Mouse (Mus musculus) stomach, embryonic 14.5 days (tissue): Measurements from ENCODE around the gene Acoxl. TPM values are rescaled to one million over a fixed set of nuclear protein-coding genes. Genes with fewer than 3 reads are reported as not detected.

ENCODE experiments used
- ATAC-seq: fragments of 200-750 bp; cut with Nextera tagmentation; 2 replicates; pipeline ENCODE4 v1.8.0; 2017; ENCODE audit warnings: low read depth, moderate TSS enrichment; ENCODE audit not compliant: insufficient number of reproducible peaks, insufficient read depth, low FRiP score
- H3K27ac ChIP-seq: fragments of 300-500 bp; sonication (generic); 2 replicates; pipeline ENCODE4 v1.5.1; 2014; ENCODE audit warnings: mild to moderate bottlenecking, low read length, moderate library complexity, mixed read lengths
- H3K27me3 ChIP-seq: fragments of 300-500 bp; sonication (generic); 2 replicates; pipeline ENCODE4 v1.6.1; 2014; ENCODE audit warnings: low read length, control low read depth, mixed read lengths; ENCODE audit not compliant: control insufficient read depth, insufficient read depth
- H3K36me3 ChIP-seq: fragments of 300-500 bp; sonication (generic); 2 replicates; pipeline ENCODE4 v1.6.1; 2014; ENCODE audit warnings: mild to moderate bottlenecking, control low read depth, low read length, moderate library complexity, mixed read lengths; ENCODE audit not compliant: control insufficient read depth, insufficient read depth
- H3K4me1 ChIP-seq: fragments of 300-500 bp; sonication (generic); 2 replicates; pipeline ENCODE4 v1.6.1; 2014; ENCODE audit warnings: low read length, control low read depth, mixed read lengths; ENCODE audit not compliant: control insufficient read depth, insufficient read depth
- H3K4me2 ChIP-seq: fragments of 300-500 bp; sonication (generic); replicated peaks from 2 replicates; pipeline ENCODE4 v1.6.1; 2014; ENCODE audit warnings: low read depth, low read length, control low read depth
- H3K4me3 ChIP-seq: fragments of 300-500 bp; sonication (generic); 2 replicates; pipeline ENCODE4 v1.5.1; 2014; ENCODE audit warnings: low read depth, low read length, control low read depth
- H3K9ac ChIP-seq: fragments of 300-500 bp; sonication (generic); replicated peaks from 2 replicates; pipeline ENCODE4 v1.6.1; 2014; ENCODE audit warnings: low read depth, mild to moderate bottlenecking, control low read depth, low read length, moderate library complexity, mixed read lengths
- H3K9me3 ChIP-seq: fragments of 300-500 bp; sonication (generic); 2 replicates; pipeline ENCODE4 v1.6.1; 2016; ENCODE audit warnings: low read depth, low read length, control low read depth; ENCODE audit not compliant: control insufficient read depth
- WGBS: fragments of 180-500 bp; shearing (Covaris S2); extraction: QIAGEN DNeasy Blood & Tissue Kit; methylation state at CpG from one replicate; pipeline ENCODE4 v1.1.7; 2014; 5-methylcytosine and 5-hydroxymethylcytosine counted together
- polyA plus RNA-seq: library from polyadenylated mRNA; unstranded; fragments of >200 nt; fragmentation: Nextera tagmentation; extraction: Ambion mirVana; gene quantifications from 2 replicates; pipeline ENCODE4 v1.2.1, GENCODE M21; 2014

The Acoxl gene
- polyA plus RNA-seq, 1 experiment from 2014 or later = 0.16 TPM

GRCm38 (mm10) chr2:127926679-127927324 is 88.1 kb downstream of the Acoxl start:
- H3K4me1 ChIP-seq = peaks cover 14% of the 10 kb centered on the region
- no peak for ATAC-seq
- no peak overlapping the region for H3K27ac ChIP-seq
- no peaks in the 10 kb centered on the region for H3K27me3 ChIP-seq
- no peak overlapping the region for H3K4me2 ChIP-seq
- H3K9me3 ChIP-seq = no peaks in the 10 kb centered on the region
- H3K4me3 ChIP-seq = no peak overlapping the region
- 57% methylated on average over 9 of the region's 9 CpGs for WGBS
- no peak overlapping the region for H3K9ac ChIP-seq
- no peaks in the 10 kb centered on the region for H3K36me3 ChIP-seq

- H3K4me2 ChIP-seq = no peak overlapping the region
- H3K9ac ChIP-seq = no peak overlapping the region
- WGBS = 25% methylated on average over 15 of the region's 15 CpGs
- no peak overlapping the region for H3K4me3 ChIP-seq
- no peaks in the 10 kb centered on the region for H3K9me3 ChIP-seq
- peaks cover 9% of the 10 kb centered on the region for H3K4me1 ChIP-seq
- 0 out of 2 replicates have a peak overlapping the region, but pooled peaks have one; percentile 10 for H3K27ac ChIP-seq
- no peaks in the 10 kb centered on the region for H3K27me3 ChIP-seq
- no peak for ATAC-seq
- no peaks in the 10 kb centered on the region for H3K36me3 ChIP-seq
Observed at GRCm38 (mm10) chr2:127927452-127928273, 89.0 kb downstream of the Acoxl start.

GRCm38 (mm10) chr2:127928279-127928678 is 89.6 kb downstream of the Acoxl start:
- Histone ChIP-seq H3K27ac (no peak overlapping the region), H3K9ac (no peak overlapping the region), H3K27me3 (no peaks in the 10 kb centered on the region), H3K4me1 (peaks cover 9% of the 10 kb centered on the region; the same call in 1 of the 2 replicates), H3K4me3 (no peak overlapping the region), H3K4me2 (no peak overlapping the region), H3K36me3 (no peaks in the 10 kb centered on the region), H3K9me3 (no peaks in the 10 kb centered on the region)
- ATAC-seq = no peak
- WGBS = 19% methylated on average over 5 of the region's 5 CpGs

GRCm38 (mm10) chr2:127928871-127929270 is 90.2 kb downstream of the Acoxl start:
- WGBS = 45% methylated on average over 4 of the region's 4 CpGs
- Histone ChIP-seq H3K9me3 (no peaks in the 10 kb centered on the region), H3K27me3 (no peaks in the 10 kb centered on the region), H3K27ac (no peak overlapping the region), H3K4me3 (no peak overlapping the region), H3K36me3 (no peaks in the 10 kb centered on the region), H3K9ac (no peak overlapping the region), H3K4me1 (peaks cover 9% of the 10 kb centered on the region; the same call in 1 of the 2 replicates), H3K4me2 (no peak overlapping the region)
- ATAC-seq = no peak

- Histone ChIP-seq H3K27me3 (no peaks in the 10 kb centered on the region), H3K36me3 (no peaks in the 10 kb centered on the region), H3K4me3 (no peak overlapping the region), H3K4me2 (no peak overlapping the region), H3K4me1 (peaks cover 9% of the 10 kb centered on the region; the same call in 1 of the 2 replicates), H3K27ac (no peak overlapping the region), H3K9ac (no peak overlapping the region), H3K9me3 (no peaks in the 10 kb centered on the region)
- ATAC-seq = no peak
- WGBS = 54% methylated on average over 6 of the region's 6 CpGs
Observed at GRCm38 (mm10) chr2:127929939-127930715, 91.5 kb downstream of the Acoxl start.

GRCm38 (mm10) chr2:127931576-127931975 is 92.9 kb downstream of the Acoxl start:
- peaks cover 8% of the 10 kb centered on the region; the same call in 1 of the 2 replicates for H3K4me1 ChIP-seq
- no peak overlapping the region for H3K27ac ChIP-seq
- H3K4me3 ChIP-seq = no peak overlapping the region
- no peaks in the 10 kb centered on the region for H3K27me3 ChIP-seq
- no peak overlapping the region for H3K4me2 ChIP-seq
- ATAC-seq = no peak
- no peaks in the 10 kb centered on the region for H3K9me3 ChIP-seq
- H3K36me3 ChIP-seq = no peaks in the 10 kb centered on the region
- no peak overlapping the region for H3K9ac ChIP-seq
- WGBS = 84% methylated on average over 4 of the region's 4 CpGs

- Histone ChIP-seq H3K9me3 (no peaks in the 10 kb centered on the region), H3K4me2 (no peak overlapping the region), H3K27ac (no peak overlapping the region), H3K27me3 (no peaks in the 10 kb centered on the region), H3K4me3 (no peak overlapping the region), H3K4me1 (0 out of 2 replicates have a peak, but pooled peaks cover 2% of the 10 kb centered on the region), H3K36me3 (no peaks in the 10 kb centered on the region), H3K9ac (no peak overlapping the region)
- no peak for ATAC-seq
- 89% methylated on average over 3 of the region's 3 CpGs for WGBS
Observed at GRCm38 (mm10) chr2:127933531-127933931, 94.9 kb downstream of the Acoxl start.

GRCm38 (mm10) chr2:127937079-127937478 is 98.4 kb downstream of the Acoxl start:
- Histone ChIP-seq H3K9ac (no peak overlapping the region), H3K4me1 (no peaks in the 10 kb centered on the region), H3K4me2 (no peak overlapping the region), H3K27ac (no peak overlapping the region), H3K9me3 (no peaks in the 10 kb centered on the region), H3K36me3 (no peaks in the 10 kb centered on the region), H3K4me3 (no peak overlapping the region), H3K27me3 (no peaks in the 10 kb centered on the region)
- 90% methylated on average over 3 of the region's 3 CpGs for WGBS
- ATAC-seq = no peak
